Mouse (Mus musculus) adrenal gland, postnatal 4 days (tissue): ENCODE measurements around the gene Parva. TPM values are rescaled to one million over a fixed set of nuclear protein-coding genes. Genes with fewer than 3 reads are reported as not detected.
A peak's percentile ranks its signal among the peaks of the same experiment; 100 is the strongest.

Experiments used
- DNase-seq, 2 experiments: peaks; one replicate each; pipeline ENCODE4 v3.0.0; 2021 to 2022; ENCODE audit warnings: low spot score in 2 of 2, mixed read lengths in 2 of 2
- long read RNA-seq, 2 experiments: library from polyadenylated mRNA; stranded (forward); transcript quantifications; one replicate each; pipeline ENCODE4 v2.0.0; 2021
- total RNA-seq, 2 experiments: library from RNA; stranded (reverse); gene quantifications; 2 replicates each; pipeline ENCODE4 v1.2.3; 2021

Parva gene
- total RNA-seq: 100 to 1,000 TPM; 106 to 136 TPM
- long read RNA-seq, experiment 1, full-length matches to known transcripts: 21 of 33 reads
- long read RNA-seq, experiment 1, partial matches to known transcripts: 1 of 33 reads
- long read RNA-seq, experiment 1, other reads (novel, unspliced or antisense): 11 of 33 reads
- long read RNA-seq, experiment 2, full-length matches to known transcripts: 59 of 95 reads
- long read RNA-seq, experiment 2, partial matches to known transcripts: 33 of 95 reads
- long read RNA-seq, experiment 2, other reads (novel, unspliced or antisense): 3 of 95 reads

GRCm38 (mm10) chr7:112427357-112428157 is at the start of gene Parva:
TSS of gene Parva (plus strand) at chr7:112427505.
- peak; percentile 39 to 48 for DNase-seq

GRCm38 (mm10) chr7:112378056-112378455 is 49.2 kb upstream of the Parva start:
- DNase-seq: no peak

- no peak for DNase-seq
These were observed 48.8 kb upstream of the Parva start for GRCm38 (mm10) chr7:112378476-112378875.

- no peak for DNase-seq
These were observed 40.8 kb upstream of the Parva start for GRCm38 (mm10) chr7:112386521-112386920.

- no peak for DNase-seq
These were observed 39.4 kb upstream of the Parva start for GRCm38 (mm10) chr7:112387876-112388275.

- DNase-seq: no peak
These were observed 38.9 kb upstream of the Parva start for GRCm38 (mm10) chr7:112388363-112388875.

- DNase-seq: no peak
These were observed 37.6 kb upstream of the Parva start for GRCm38 (mm10) chr7:112389611-112390251.

- DNase-seq: no peak
These were observed 36.9 kb upstream of the Parva start for GRCm38 (mm10) chr7:112390252-112390936.

- no peak for DNase-seq
These were observed 36.2 kb upstream of the Parva start for GRCm38 (mm10) chr7:112390937-112391605.

- no peak for DNase-seq
These were observed 29.5 kb upstream of the Parva start for GRCm38 (mm10) chr7:112397786-112398185.

GRCm38 (mm10) chr7:112399425-112400170 is 27.7 kb upstream of the Parva start:
- no peak for DNase-seq

GRCm38 (mm10) chr7:112400175-112400574 is 27.1 kb upstream of the Parva start:
- peak; percentile 41 to 58 for DNase-seq

GRCm38 (mm10) chr7:112405061-112405460 is 22.2 kb upstream of the Parva start:
- no peak for DNase-seq

- DNase-seq: no peak
These were observed 21.7 kb upstream of the Parva start for GRCm38 (mm10) chr7:112405578-112405977.

- DNase-seq: peak in 1 of 2 experiments; percentile 37
These were observed 19.7 kb upstream of the Parva start for GRCm38 (mm10) chr7:112407597-112407996.

GRCm38 (mm10) chr7:112409991-112410390 is 17.3 kb upstream of the Parva start:
- no peak for DNase-seq

GRCm38 (mm10) chr7:112413286-112413685 is 14.0 kb upstream of the Parva start:
- DNase-seq: no peak

- DNase-seq: no peak
These were observed 11.2 kb upstream of the Parva start for GRCm38 (mm10) chr7:112416058-112416526.

GRCm38 (mm10) chr7:112416730-112417513 is 10.4 kb upstream of the Parva start:
- DNase-seq: no peak
